Mouse (Mus musculus) thymus, postnatal 14 days (tissue): ENCODE results near the gene Litaf.

Experiments
- DNase-seq: peaks from one replicate; pipeline ENCODE4 v3.0.0; 2021

Litaf gene

GRCm38 (mm10) chr16:11065431-11065830, 526 bp downstream of the Litaf start:
- DNase-seq: no peak

- no peak for DNase-seq
Observed at GRCm38 (mm10) chr16:11064742-11065141, 1.2 kb downstream of the Litaf start.

DNA sequence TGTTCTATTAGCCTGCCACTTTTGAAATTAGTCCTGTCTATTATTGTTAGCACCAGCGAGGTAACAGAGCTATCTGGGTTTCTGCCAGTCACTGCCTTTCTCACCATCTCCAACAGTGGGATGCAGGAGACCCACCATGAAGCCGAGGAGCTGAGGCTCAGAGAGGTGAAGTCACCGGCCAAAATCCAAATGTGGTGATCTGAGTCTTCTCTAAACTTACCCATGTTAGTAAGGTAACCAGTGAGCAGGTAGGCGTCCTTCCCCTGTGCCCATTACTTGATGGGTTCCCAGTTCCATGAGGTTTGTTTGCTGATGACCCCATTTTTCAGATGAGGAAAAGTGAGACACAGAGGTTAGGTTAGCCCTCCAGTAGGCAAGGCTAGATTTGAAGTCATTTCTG, 1.6 kb downstream of the Litaf start:
- DNase-seq: no peak

- peak; percentile 58 for DNase-seq
Observed at GRCm38 (mm10) chr16:11062794-11063721, 2.9 kb downstream of the Litaf start.

DNA sequence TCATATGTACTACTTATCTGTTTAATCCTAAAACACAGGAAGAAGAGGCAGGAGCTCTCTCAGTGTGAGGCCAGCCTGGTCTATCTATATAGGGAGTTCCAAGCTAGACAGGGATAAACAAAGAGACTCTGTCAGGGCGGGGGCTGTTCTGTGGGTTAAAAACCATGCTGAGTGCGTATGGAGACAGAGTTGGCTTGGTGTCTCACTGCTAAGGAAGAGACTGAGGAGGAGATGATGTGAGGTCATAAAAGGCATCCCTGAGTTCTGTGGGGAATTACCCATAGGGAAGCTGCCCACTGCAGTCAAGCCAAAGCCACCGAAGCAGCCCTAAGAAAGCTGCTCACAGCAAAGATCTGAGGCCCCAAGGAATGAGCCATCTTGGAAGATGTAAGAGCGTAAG, 5.3 kb downstream of the Litaf start, which contains the start of gene Snn:
TSS of gene Snn (plus strand) at position 301 of the 400 bp plus-strand sequence.
- DNase-seq: no peak

DNA sequence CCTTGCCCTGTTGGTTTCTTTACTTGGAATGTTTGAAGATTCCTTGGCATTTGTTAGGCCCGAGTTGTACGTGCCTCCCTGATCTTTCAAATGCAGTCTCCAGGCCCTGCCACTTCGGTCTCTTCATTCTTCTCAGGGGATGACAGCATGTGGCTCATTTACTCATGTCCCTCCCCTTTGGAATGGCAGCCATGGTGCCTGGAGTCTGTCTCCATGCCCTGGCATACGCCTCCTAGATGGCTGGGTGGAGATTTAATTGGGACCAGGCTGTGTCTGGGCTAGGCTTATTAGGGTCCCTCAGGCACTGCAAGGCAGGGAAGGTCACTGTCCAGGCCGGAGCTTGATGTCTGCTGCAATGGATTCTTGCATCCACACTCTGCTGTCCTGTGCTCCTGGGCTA, 10.0 kb downstream of the Litaf start:
- no peak for DNase-seq

- no peak for DNase-seq
Observed at GRCm38 (mm10) chr16:11054871-11055270, 11.1 kb downstream of the Litaf start.

DNA sequence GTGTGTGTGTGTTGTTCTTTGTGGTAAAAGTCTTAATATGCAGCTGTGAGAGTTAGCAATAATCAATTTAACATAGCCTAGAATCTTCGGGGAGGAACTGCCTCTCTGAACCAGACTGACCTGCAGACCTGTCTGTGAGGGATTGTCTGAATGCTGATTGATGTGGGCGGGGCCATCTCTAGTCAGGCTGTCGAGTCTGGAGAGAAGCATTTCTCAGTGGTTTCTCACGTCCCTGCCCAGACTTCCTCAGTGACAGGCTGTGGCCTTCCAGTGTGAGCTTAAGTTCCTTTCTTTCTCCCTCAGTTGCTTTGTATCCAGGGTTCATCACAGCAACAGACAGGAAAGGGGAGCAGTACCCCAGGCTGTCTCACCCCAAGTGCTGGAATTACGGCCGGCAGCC, 11.5 kb downstream of the Litaf start:
- DNase-seq: no peak

DNA sequence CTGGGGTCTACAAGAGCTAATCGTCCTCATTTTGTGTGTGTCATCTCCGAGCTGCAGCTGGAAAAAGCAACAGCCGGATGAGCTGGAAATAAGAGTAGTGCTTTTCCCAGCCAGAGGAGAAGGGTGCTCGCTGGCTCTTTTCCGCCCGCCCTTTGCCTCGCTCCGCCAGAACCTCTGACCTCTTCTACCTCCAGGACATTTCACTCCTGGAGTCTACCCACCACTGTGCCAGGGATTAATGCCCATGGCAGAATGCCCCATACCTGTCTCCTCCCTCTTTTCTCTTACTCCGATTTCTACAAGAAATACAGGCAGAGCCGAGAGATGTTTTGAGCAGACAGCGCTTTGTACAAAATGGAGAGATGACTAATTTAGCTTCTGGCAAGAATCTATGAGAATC, 14.8 kb downstream of the Litaf start:
- DNase-seq: no peak

DNA sequence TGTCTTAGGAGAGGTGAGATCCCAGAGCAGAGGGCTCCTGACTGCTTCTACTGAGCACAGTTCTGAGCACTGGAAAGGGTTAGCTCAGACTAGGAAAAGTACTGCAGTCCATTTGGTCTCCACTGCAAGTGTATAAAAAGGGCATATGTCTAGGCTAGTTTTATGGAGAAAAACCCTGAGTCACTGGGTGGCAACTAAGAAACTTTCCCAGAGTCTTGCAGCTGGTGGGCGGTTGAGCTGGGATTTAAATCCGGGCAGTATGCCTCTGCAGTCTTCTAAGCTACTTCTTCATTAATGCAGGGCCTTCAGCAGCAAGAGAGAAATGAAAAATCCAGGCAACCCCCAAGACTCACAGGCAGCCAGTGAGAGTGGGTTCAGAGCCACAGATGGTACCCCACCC, 15.7 kb downstream of the Litaf start:
- DNase-seq: no peak

- no peak for DNase-seq
Observed at GRCm38 (mm10) chr16:11047130-11047529, 18.8 kb downstream of the Litaf start.

DNA sequence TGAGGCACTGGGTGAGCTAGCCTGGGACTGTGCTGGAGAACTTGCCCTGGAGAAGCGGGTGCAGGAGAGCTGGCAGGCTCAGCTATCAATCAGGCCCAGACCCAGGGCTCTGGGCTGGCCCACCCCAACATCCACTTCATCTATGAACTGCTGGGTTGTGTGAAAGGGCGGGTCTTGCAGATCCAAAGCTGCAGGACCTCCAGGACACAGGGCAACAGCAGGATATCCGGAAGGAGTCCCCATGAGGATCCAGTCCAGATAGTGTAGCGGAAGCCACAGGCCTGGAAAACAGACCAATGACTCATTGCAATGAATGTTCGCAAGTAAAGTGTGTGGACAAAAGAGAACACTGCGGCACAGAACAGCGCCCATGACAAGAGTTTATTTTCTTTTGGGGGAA, 19.5 kb downstream of the Litaf start:
- DNase-seq: no peak

DNA sequence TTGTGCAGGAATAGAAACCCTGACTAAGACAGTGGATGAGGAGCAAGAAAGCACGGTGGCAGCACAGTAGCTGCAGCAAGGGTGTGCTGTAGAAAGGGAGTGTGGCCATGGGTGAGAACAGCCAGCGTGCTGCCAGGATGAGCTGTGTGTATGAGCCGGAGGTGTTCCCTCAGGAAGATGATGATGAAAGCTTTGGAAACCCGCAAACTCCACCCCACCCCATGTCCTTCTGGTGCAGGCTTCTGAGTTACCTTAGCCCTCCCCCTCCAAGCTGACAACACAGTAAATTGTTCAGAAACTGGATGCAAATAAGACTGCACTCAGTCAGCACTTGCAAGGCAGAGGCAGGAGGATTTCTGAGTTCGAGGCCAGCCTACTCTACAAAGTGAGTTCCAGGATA, 22.7 kb downstream of the Litaf start:
- DNase-seq: no peak

GRCm38 (mm10) chr16:11040603-11041002, 25.4 kb downstream of the Litaf start:
- DNase-seq: no peak

DNA sequence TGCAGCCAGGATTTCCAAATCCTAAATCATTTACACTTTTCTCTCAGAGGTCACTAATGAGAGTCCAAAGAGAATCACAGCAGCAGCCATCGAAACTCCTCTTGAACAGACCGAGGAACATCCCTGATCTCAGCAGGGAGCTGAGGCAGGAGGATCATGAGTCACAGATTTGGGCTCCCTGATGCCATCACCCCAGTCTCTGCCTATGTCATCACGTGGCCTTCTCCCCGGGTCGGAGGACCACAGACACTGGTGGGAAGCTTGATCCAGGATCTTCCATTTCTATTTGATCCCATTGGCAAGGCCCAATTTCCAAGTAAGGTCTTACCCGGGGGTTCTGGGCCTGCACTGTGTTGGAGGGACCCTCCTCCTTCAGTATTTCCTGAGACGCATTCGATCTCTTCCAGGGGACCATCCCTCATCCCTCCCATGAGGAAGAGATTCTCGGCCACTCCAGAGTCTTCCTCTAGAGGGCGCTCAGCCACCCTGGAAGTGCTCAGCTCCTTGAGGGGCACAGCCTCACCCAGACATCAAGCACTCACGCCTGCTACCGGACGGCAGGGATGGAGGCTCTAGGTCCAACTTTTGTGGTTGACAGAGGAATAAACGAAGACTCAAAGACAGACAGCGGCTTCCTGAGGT, 30.0 kb downstream of the Litaf start:
- DNase-seq: peak; percentile 79

DNA sequence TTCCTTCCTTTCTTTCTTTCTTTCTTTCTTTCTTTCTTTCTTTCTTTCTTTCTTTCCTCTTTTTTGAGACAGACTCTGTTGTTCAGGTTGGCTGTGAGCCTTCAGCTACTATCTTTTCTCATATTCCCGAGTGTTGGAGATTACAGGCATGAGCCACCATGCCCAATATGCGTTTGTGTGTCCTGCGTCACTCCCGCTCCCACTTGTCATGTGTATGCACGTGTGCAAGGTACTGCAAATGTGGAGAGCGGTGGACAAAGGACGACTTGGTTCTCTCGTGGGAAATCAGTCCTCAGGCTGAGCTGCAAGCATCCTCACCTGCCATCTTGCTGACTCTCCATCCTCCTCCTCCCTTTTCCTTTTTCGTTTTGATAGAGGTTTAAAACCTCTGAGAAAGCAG, 30.7 kb downstream of the Litaf start:
- no peak for DNase-seq

DNA sequence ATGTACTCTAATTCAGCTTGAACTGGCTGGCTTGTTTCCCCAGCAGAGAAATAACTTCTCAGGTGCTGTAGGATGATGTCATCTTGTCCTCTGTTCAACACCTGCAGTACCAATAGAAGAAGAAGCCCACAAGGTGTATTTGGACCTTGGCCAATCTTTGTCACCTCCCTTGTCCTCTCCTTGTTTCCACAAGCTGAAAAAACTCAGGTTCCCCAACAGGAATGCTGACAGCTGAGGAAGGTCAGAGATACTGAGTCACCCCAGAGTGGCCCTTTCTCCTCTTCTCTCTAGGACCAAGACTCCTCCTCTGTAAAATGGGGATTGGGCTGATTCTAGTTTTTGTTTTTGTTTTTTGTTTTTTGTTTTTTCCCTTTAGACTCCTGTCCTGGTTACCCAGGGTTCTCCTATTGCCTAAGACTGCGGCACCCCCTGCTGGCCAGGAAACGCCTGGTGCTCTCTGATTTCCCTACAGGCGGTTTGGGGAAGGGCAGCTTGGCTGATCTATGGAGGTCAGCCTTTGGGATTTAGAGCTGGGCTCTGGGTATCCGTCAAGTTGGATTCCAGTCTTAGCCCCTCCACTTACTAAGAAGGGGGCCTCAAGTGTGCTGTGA, 31.7 kb downstream of the Litaf start:
- DNase-seq: peak; percentile 87

- no peak for DNase-seq
Observed at GRCm38 (mm10) chr16:11031320-11031719, 34.6 kb downstream of the Litaf start.

DNA sequence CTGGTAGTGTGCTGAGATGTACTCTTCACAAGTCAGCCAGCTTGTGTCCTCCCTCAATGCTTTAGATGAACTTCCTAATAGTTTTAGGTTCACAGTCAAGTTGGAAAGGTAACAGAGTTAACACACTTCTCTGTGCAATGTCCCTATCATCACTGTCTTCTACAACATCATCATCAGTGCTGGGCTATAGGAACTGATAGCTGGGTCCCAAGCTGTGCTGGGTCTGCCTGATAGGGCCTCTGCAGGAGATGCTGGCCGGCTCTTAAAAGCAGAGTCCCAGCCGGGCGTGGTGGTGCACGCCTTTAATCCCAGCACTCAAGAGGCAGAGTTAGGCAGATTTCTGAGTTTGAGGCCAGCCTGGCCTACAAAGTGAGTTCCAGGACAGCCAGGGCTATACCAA, 35.1 kb downstream of the Litaf start:
- no peak for DNase-seq

DNA sequence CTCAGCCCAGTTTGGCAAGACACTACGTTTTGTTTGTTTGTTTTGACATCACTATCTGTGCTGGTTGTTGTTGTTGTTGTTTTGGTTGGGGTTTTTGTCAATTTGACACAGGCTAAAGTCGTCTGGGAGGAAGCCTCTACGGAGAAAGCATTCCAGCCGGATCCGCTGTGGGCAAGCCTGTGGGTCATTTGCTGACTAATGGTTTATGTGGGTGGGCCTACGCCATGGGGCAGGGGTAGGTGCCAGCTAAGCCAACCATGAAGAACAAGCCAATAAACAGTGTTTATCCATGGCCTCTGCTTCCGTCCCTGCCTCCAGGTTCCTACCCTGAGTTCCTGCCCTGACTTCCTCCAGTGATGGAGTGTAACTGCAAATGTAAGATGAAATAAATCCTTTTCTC, 37.8 kb downstream of the Litaf start:
- DNase-seq: no peak

GRCm38 (mm10) chr16:11024841-11025240, 41.1 kb downstream of the Litaf start:
- DNase-seq: no peak

- no peak for DNase-seq
Observed at GRCm38 (mm10) chr16:11023618-11024017, 42.3 kb downstream of the Litaf start.

GRCm38 (mm10) chr16:11022113-11022489, 43.9 kb downstream of the Litaf start:
- no peak for DNase-seq
